Mouse (Mus musculus) lung, postnatal 0 days (tissue): ENCODE results near the gene Olfr172. TPM values are rescaled to one million over a fixed set of nuclear protein-coding genes. Genes with fewer than 3 reads are reported as not detected.

Source experiments
- ATAC-seq: fragments of 200-750 bp; cut with Nextera tagmentation; 2 replicates; pipeline ENCODE4 v1.8.0; 2017; ENCODE audit warnings: moderate library complexity
- DNase-seq: peaks from one replicate; pipeline ENCODE4 v3.0.0-alpha.2; 2016; ENCODE audit warnings: low spot score
- H3K27ac ChIP-seq: fragments of 300-500 bp; sonication (generic); 2 replicates; pipeline ENCODE4 v1.5.1; 2014; ENCODE audit warnings: antibody characterized with exemption, mild to moderate bottlenecking, low read length, mixed read lengths
- H3K27me3 ChIP-seq: fragments of 300-500 bp; sonication (generic); replicated peaks from 2 replicates; pipeline ENCODE4 v1.6.1; 2014; ENCODE audit warnings: low read length, mixed read lengths; ENCODE audit not compliant: insufficient read depth
- H3K36me3 ChIP-seq: fragments of 300-500 bp; sonication (generic); 2 replicates; pipeline ENCODE4 v1.6.1; 2014; ENCODE audit warnings: low read length, mixed read lengths; ENCODE audit not compliant: insufficient read depth
- H3K4me1 ChIP-seq: fragments of 300-500 bp; sonication (generic); 2 replicates; pipeline ENCODE4 v1.6.1; 2014; ENCODE audit warnings: antibody characterized with exemption, low read depth, low read length, mixed read lengths; ENCODE audit not compliant: insufficient read depth
- H3K4me2 ChIP-seq: fragments of 300-500 bp; sonication (generic); replicated peaks from 2 replicates; pipeline ENCODE4 v1.6.1; 2014; ENCODE audit warnings: low read depth, mild to moderate bottlenecking, low read length, moderate library complexity, mixed read lengths
- H3K4me3 ChIP-seq: fragments of 300-500 bp; sonication (generic); 2 replicates; pipeline ENCODE4 v1.5.1; 2014; ENCODE audit warnings: low read depth, low read length
- H3K9ac ChIP-seq: fragments of 300-500 bp; sonication (generic); replicated peaks from 2 replicates; pipeline ENCODE4 v1.6.1; 2014; ENCODE audit warnings: low read depth, mild to moderate bottlenecking
- H3K9me3 ChIP-seq: fragments of 300-500 bp; sonication (generic); 2 replicates; pipeline ENCODE4 v1.6.1; 2016; ENCODE audit warnings: low read length, mixed read lengths
- CTCF ChIP-seq: IDR thresholded peaks from 2 replicates; pipeline ENCODE4 v1.5.1; 2016; ENCODE audit warnings: antibody characterized with exemption, mild to moderate bottlenecking
- EP300 ChIP-seq: IDR thresholded peaks from 2 replicates; pipeline ENCODE4 v1.6.1; 2016; ENCODE audit warnings: antibody characterized with exemption, mild to moderate bottlenecking, control low read depth
- WGBS: fragments of 180-500 bp; shearing (Covaris S2); extraction: QIAGEN DNeasy Blood & Tissue Kit; methylation state at CpG from one replicate; pipeline ENCODE4 v1.1.7; 2014; 5-methylcytosine and 5-hydroxymethylcytosine counted together
- microRNA-seq: library from miRNA; unstranded; fragments of <30 nt; microRNA quantifications from one replicate; pipeline ENCODE4, GENCODE M21; 2016
- polyA plus RNA-seq: library from polyadenylated mRNA; unstranded; fragments of >200 nt; fragmentation: Nextera tagmentation; extraction: Ambion mirVana; gene quantifications from 2 replicates; pipeline ENCODE4 v1.2.1, GENCODE M21; 2015

Olfr172 gene
- polyA plus RNA-seq, 1 experiment from 2014 or later, result not detected

- ATAC-seq, result no peak
Observed at GRCm38 (mm10) chr16:58715018-58715417, 48.0 kb downstream of the Olfr172 start.

DNA sequence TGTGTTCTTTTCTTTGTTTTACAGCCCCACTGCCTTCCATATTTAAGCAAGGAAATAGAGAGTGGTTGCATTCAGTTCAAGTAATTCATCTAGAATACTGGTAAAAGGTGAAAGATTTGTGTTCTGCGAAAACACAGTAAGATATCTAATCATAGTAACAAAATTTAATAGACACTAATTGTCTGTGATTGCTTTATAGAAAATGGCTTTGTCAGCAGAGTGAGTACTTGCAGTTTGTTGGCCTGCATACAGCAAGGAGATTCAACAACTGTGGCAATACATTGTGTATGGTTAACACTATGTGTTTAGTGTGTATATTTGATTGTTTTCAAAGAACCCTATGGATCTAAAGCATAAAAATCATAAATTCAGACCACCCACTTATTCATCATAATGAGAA is 49.8 kb downstream of the Olfr172 start:
- DNase-seq, result no peak
- WGBS, result 83% methylated on average over 1 of the region's 1 CpGs
- TF ChIP-seq CTCF (no peak), EP300 (no peak)
- no peak overlapping the region for H3K27ac ChIP-seq
- H3K9me3 ChIP-seq, result no peaks in the 10 kb centered on the region
- no peak overlapping the region for H3K4me2 ChIP-seq
- H3K4me1 ChIP-seq, result no peaks in the 10 kb centered on the region
- no peaks in the 10 kb centered on the region for H3K36me3 ChIP-seq
- H3K27me3 ChIP-seq, result no peaks in the 10 kb centered on the region
- ATAC-seq, result no peak
- H3K4me3 ChIP-seq, result no peak overlapping the region
- H3K9ac ChIP-seq, result no peak overlapping the region

More at GRCm38 (mm10) chr16:58715018-58715417, 48.0 kb downstream of the Olfr172 start:
- Histone ChIP-seq H3K4me1 (no peaks in the 10 kb centered on the region), H3K9ac (no peak overlapping the region), H3K4me3 (no peak overlapping the region), H3K36me3 (no peaks in the 10 kb centered on the region), H3K4me2 (no peak overlapping the region), H3K27me3 (no peaks in the 10 kb centered on the region), H3K27ac (no peak overlapping the region), H3K9me3 (no peaks in the 10 kb centered on the region)
- 65% methylated on average over 4 of the region's 4 CpGs for WGBS
- no peak for TF ChIP-seq CTCF
- no peak for TF ChIP-seq EP300
- DNase-seq, result no peak

DNA sequence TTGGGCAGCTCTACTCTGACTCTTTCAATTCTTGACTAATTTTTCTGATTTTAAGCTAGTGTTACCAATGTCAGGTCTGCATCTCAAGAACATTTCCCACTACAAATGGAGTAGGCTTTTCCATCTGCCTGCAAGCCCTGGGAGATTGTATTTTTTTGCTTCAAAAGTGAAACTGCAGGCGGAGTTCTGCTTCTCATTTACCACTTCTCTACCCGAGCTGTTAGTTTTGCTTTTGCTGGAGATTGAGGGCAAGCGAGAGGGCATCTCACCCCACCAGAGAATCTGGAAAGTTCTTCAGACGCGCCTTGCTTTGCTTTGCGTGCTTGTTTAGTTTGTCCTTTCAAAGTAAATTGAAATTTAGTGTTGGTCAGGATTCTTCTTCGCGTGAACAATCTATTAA is 50.8 kb downstream of the Olfr172 start:
- Histone ChIP-seq H3K4me2 (no peak overlapping the region), H3K9ac (no peak overlapping the region), H3K4me3 (peak overlapping the region; percentile 6; the same call in 1 of the 2 replicates), H3K36me3 (no peaks in the 10 kb centered on the region), H3K27ac (no peak overlapping the region), H3K27me3 (no peaks in the 10 kb centered on the region), H3K9me3 (no peaks in the 10 kb centered on the region), H3K4me1 (no peaks in the 10 kb centered on the region)
- ATAC-seq (no peak), DNase-seq (peak; percentile 16)
- WGBS, result 58% methylated on average over 8 of the region's 8 CpGs
- TF ChIP-seq CTCF (no peak), EP300 (no peak)

Small RNAs within 50 kb of the gene (microRNA-seq; reads per million reads assigned to microRNA genes)
- gene Gm27564, result not detected

Other genes with a start within 250 kb of the Olfr172 start
- 52.3 and 56.0 TPM in 2 replicates for gene St3gal6, start 238.9 kb downstream of the Olfr172 start, polyA plus RNA-seq
- gene Gm813, start 146.2 kb downstream of the Olfr172 start, polyA plus RNA-seq, result not detected in 2 replicates
- not detected in 2 replicates for gene E330017A01Rik, start 124.4 kb downstream of the Olfr172 start, polyA plus RNA-seq
- gene Cpox, start 92.9 kb downstream of the Olfr172 start, polyA plus RNA-seq, result 13.4 and 14.2 TPM in 2 replicates
- 0.08 and 0.18 TPM in 2 replicates for gene Gpr15, start 44.1 kb downstream of the Olfr172 start, polyA plus RNA-seq
- gene Cldnd1, start 35.3 kb downstream of the Olfr172 start, polyA plus RNA-seq, result 80.4 and 81.8 TPM in 2 replicates
- not detected in 2 replicates for gene Olfr173, start 37.1 kb upstream of the Olfr172 start, polyA plus RNA-seq
- not detected in 2 replicates for gene Olfr175-ps1, start 63.6 kb upstream of the Olfr172 start, polyA plus RNA-seq
- gene Olfr177, start 111.6 kb upstream of the Olfr172 start, polyA plus RNA-seq, result not detected in 2 replicates
- gene Olfr178, start 128.9 kb upstream of the Olfr172 start, polyA plus RNA-seq, result not detected in 2 replicates
- not detected in 2 replicates for gene Olfr181, start 165.6 kb upstream of the Olfr172 start, polyA plus RNA-seq
- gene Olfr180, start 166.2 kb upstream of the Olfr172 start, polyA plus RNA-seq, result not detected in 2 replicates
- not detected in 2 replicates for gene Olfr183, start 232.2 kb upstream of the Olfr172 start, polyA plus RNA-seq